Mouse (Mus musculus): ENCODE measurements around the gene Hes6.

DNA sequence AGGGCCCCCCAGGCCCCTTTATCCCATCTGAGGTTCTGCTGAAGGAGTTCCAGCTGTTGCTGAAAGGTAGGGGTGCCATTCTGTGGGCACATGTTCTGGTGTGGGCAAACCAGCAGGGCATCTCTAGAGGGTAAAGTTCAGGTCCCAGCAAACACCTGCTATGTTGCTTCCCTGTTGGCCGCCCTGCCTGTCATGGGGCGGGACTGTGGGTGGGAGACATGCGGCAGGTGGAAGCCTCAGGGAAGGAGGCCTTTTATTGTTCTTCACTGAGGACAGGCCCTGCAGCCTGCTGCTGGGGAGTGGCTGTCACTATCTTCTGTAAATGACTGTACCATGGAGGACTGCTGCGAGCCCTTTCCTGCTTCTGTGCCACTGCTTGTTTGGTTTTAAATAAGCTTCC lies 44.4 kb downstream of the Hes6 start:
- TF ChIP-seq CTCF (conservative IDR thresholded peaks at IDR 0.05; ENCODE audit: low read length) (no peak), NANOG (IDR thresholded peaks at IDR 0.05; ENCODE audit: borderline replicate concordance, low read length) (no peak), POU5F1 (IDR thresholded peaks at IDR 0.05; ENCODE audit: borderline replicate concordance, low read length) (no peak)

Measured in E14TG2a.4 (cell line).